ENCODE assay signal across 8 mouse cellular contexts in the genomic region with DNA sequence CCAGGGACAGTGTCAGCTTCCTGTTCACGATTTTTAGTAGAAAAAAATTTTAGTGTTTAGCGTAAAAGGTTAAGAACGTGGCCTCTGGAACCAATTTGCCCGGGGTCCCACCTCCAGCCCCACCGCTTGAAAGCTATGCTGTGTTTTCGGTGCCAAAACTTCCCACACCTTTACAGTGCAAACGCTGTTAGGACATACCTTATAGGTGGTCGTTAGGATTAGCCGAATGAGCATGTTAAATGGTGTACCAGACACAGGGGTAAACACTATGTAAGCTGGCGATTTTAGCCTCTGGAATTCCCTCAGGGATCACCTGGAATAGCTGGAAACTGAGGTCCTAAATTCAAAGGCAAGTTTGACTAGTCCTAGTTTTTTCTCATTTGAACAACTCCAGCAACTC. TPM values are rescaled to one million over a fixed set of nuclear protein-coding genes. Genes with fewer than 3 reads are reported as not detected.
A peak's percentile ranks its signal among the peaks of the same experiment; 100 is the strongest.
DNase-seq lines count a peak whose midpoint lies in the region; ATAC-seq and TF ChIP-seq lines count a peak whose summit lies in the region.

No protein-coding gene starts in this region.

- no peaks in the 10 kb centered on the region for H3K9me3 ChIP-seq in embryonic facial prominence, embryonic 12.5 days
- H3K9me3 ChIP-seq in hindbrain, postnatal 0 days (ENCODE audit: low read length) = no peaks in the 10 kb centered on the region

- no peak for TF ChIP-seq POLR2A in myocyte (IDR thresholded peaks at IDR 0.05; ENCODE audit: insufficient read length, low read depth)

- H3K36me3 ChIP-seq in embryonic facial prominence, embryonic 12.5 days = peaks cover 56% of the 10 kb centered on the region
- peaks cover 32% of the 10 kb centered on the region for H3K36me3 ChIP-seq in hindbrain, postnatal 0 days (ENCODE audit: insufficient read depth, low read length)
- H3K36me3 ChIP-seq in myocyte (ENCODE audit: control insufficient read depth, insufficient read depth) = peaks cover 15% of the 10 kb centered on the region

- peaks cover 40% of the 10 kb centered on the region for H3K4me1 ChIP-seq in embryonic facial prominence, embryonic 12.5 days
- peaks cover 11% of the 10 kb centered on the region for H3K4me1 ChIP-seq in hindbrain, postnatal 0 days (ENCODE audit: insufficient read depth, low read length)

- H3K27ac ChIP-seq in layer of hippocampus, adult 2 months = peak overlapping the region; percentile 98
- H3K27ac ChIP-seq in embryonic facial prominence, embryonic 12.5 days = peak overlapping the region; percentile 73
- H3K27ac ChIP-seq in hindbrain, postnatal 0 days = peak overlapping the region; percentile 86

- H3K4me2 ChIP-seq in embryonic facial prominence, embryonic 12.5 days (replicated peaks) = peak overlapping the region; percentile 95
- H3K4me2 ChIP-seq in hindbrain, postnatal 0 days (ENCODE audit: low read depth, low read length) = peak overlapping the region; percentile 82
- peak overlapping the region; percentile 100 for H3K4me2 ChIP-seq in myocyte (ENCODE audit: low read depth)

- peak overlapping the region; percentile 67 for H3K9ac ChIP-seq in embryonic facial prominence, embryonic 12.5 days
- peak overlapping the region; percentile 76 for H3K9ac ChIP-seq in hindbrain, postnatal 0 days (replicated peaks; ENCODE audit: low read length)

- 7% methylated on average over 10 of the region's 10 CpGs for WGBS in embryonic facial prominence, embryonic 12.5 days
- WGBS in hindbrain, postnatal 0 days = 10% methylated on average over 10 of the region's 10 CpGs

- H3ac ChIP-seq in myocyte (ENCODE audit: control insufficient read depth, insufficient read length) = peak overlapping the region; percentile 71

- TF ChIP-seq CTCF in layer of hippocampus, adult 2 months (conservative IDR thresholded peaks at IDR 0.05) = no peak
- no peak for TF ChIP-seq CTCF in hindbrain, postnatal 0 days (IDR thresholded peaks at IDR 0.05; ENCODE audit: low read depth)

- no peak for ATAC-seq in embryonic facial prominence, embryonic 12.5 days (ENCODE audit: insufficient number of reproducible peaks, insufficient read depth, low FRiP score, low TSS enrichment)
- no peak for ATAC-seq in hindbrain, postnatal 0 days
- no peak for ATAC-seq in activated CD4-positive, CD25-positive, alpha-beta regulatory T cell, adult 4 months

- no peak for DNase-seq in layer of hippocampus, adult 2 months (ENCODE audit: low spot score in 2 of 2)
- DNase-seq in layer of hippocampus, adult 9-10 months (ENCODE audit: low spot score) = no peak
- no peak for DNase-seq in hindbrain, postnatal 0 days (ENCODE audit: low spot score)
- no peak for DNase-seq in urinary bladder, postnatal 10 days (ENCODE audit: low spot score)
- DNase-seq in ovary, postnatal 14 days (ENCODE audit: low spot score) = no peak

- no peaks in the 10 kb centered on the region for H3K27me3 ChIP-seq in embryonic facial prominence, embryonic 12.5 days
- H3K27me3 ChIP-seq in hindbrain, postnatal 0 days (ENCODE audit: insufficient read depth, low read length) = no peaks in the 10 kb centered on the region
- H3K27me3 ChIP-seq in myocyte (ENCODE audit: control insufficient read depth, insufficient read depth, insufficient read length) = no peaks in the 10 kb centered on the region

- H3K79me2 ChIP-seq in myocyte (ENCODE audit: control insufficient read depth, insufficient read depth) = peaks cover 29% of the 10 kb centered on the region

- H3K4me3 ChIP-seq in layer of hippocampus, adult 2 months = peak overlapping the region; percentile 85
- peak overlapping the region; percentile 68 for H3K4me3 ChIP-seq in embryonic facial prominence, embryonic 12.5 days
- peak overlapping the region; percentile 56 for H3K4me3 ChIP-seq in hindbrain, postnatal 0 days (ENCODE audit: low read length)
- peak overlapping the region; percentile 93 for H3K4me3 ChIP-seq in myocyte

TF ChIP-seq in myocyte, 11 proteins besides CTCF, POLR2A, EP300 and RAD21:
- TF ChIP-seq REST (IDR thresholded peaks at IDR 0.05; ENCODE audit: insufficient read depth, insufficient read length) (no peak), E2F4 (IDR thresholded peaks at IDR 0.05; ENCODE audit: insufficient read depth) (no peak), MAX (IDR thresholded peaks at IDR 0.05; ENCODE audit: low read depth) (no peak), TCF3 (IDR thresholded peaks at IDR 0.05; ENCODE audit: insufficient read length, low read depth) (no peak), USF1 (IDR thresholded peaks at IDR 0.05; ENCODE audit: low read depth) (no peak), MYOD1 (IDR thresholded peaks at IDR 0.05; ENCODE audit: control insufficient read depth in 1 of 3, insufficient read length in 2 of 3, low read depth in 2 of 3) (no peak), TCF12 (IDR thresholded peaks at IDR 0.05; ENCODE audit: insufficient read depth, poor library complexity, severe bottlenecking) (no peak), MYOG (IDR thresholded peaks at IDR 0.05; ENCODE audit: control insufficient read depth in 1 of 3, insufficient read depth in 1 of 3, insufficient read length in 2 of 3, low read depth in 2 of 3) (no peak), CEBPB (IDR thresholded peaks at IDR 0.05; ENCODE audit: insufficient read depth, poor library complexity, severe bottlenecking) (no peak), POLR2AphosphoS2 (IDR thresholded peaks at IDR 0.05; ENCODE audit: insufficient read length, low read depth) (no peak), SRF (IDR thresholded peaks at IDR 0.05; ENCODE audit: control insufficient read depth, insufficient read length, low read depth) (no peak)

RNA-seq across cellular contexts. Expression of a gene that starts 0.5 kb away (rescaled TPM):
- total RNA-seq in layer of hippocampus, adult 2 months (2021) = 100 to 1,000 TPM; 310 to 336 TPM
- polyA plus RNA-seq in embryonic facial prominence, embryonic 12.5 days (2016; fragmentation: Nextera tagmentation; extraction: Ambion mirVana) = 1,303 and 1,336 TPM in 2 replicates
- total RNA-seq in hindbrain, postnatal 0 days (2014; rRNA removed) = 1,180 and 1,309 TPM in 2 replicates
- 904 and 918 TPM in 2 replicates for polyA plus RNA-seq in hindbrain, postnatal 0 days (2015; fragmentation: Nextera tagmentation; extraction: Ambion mirVana)
- 287 TPM for polyA plus RNA-seq in myocyte (2012; fragmentation: generic; extraction: Trizol)
- polyA plus RNA-seq in activated CD4-positive, CD25-positive, alpha-beta regulatory T cell, adult 4 months (2017; shearing (Covaris generic)) = 1,000 to 10,000 TPM; 6,680 to 7,218 TPM

RNA-seq across cellular contexts. Expression of a gene that starts 0.7 kb away (rescaled TPM):
- total RNA-seq in layer of hippocampus, adult 2 months (2021) = 10 to 100 TPM; 84.3 to 92.5 TPM
- 55.2 and 55.9 TPM in 2 replicates for polyA plus RNA-seq in embryonic facial prominence, embryonic 12.5 days (2016; fragmentation: Nextera tagmentation; extraction: Ambion mirVana)
- total RNA-seq in hindbrain, postnatal 0 days (2014; rRNA removed) = 55.6 and 57.4 TPM in 2 replicates
- polyA plus RNA-seq in hindbrain, postnatal 0 days (2015; fragmentation: Nextera tagmentation; extraction: Ambion mirVana) = 62.1 and 63.2 TPM in 2 replicates
- 29.9 TPM for polyA plus RNA-seq in myocyte (2012; fragmentation: generic; extraction: Trizol)
- 10 to 100 TPM; 25.1 to 28.2 TPM for polyA plus RNA-seq in activated CD4-positive, CD25-positive, alpha-beta regulatory T cell, adult 4 months (2017; shearing (Covaris generic))

RNA-seq across cellular contexts. Expression of a gene that starts 5.0 kb away (rescaled TPM):
- 1 to 10 TPM; 6.3 TPM for total RNA-seq in layer of hippocampus, adult 2 months (2021)
- polyA plus RNA-seq in embryonic facial prominence, embryonic 12.5 days (2016; fragmentation: Nextera tagmentation; extraction: Ambion mirVana) = 5.5 and 6.3 TPM in 2 replicates
- 8.9 and 12.3 TPM in 2 replicates for total RNA-seq in hindbrain, postnatal 0 days (2014; rRNA removed)
- 10.7 and 11.6 TPM in 2 replicates for polyA plus RNA-seq in hindbrain, postnatal 0 days (2015; fragmentation: Nextera tagmentation; extraction: Ambion mirVana)
- 1.2 TPM for polyA plus RNA-seq in myocyte (2012; fragmentation: generic; extraction: Trizol)
- polyA plus RNA-seq in activated CD4-positive, CD25-positive, alpha-beta regulatory T cell, adult 4 months (2017; shearing (Covaris generic)) = 10 to 100 TPM; 18.7 to 19.0 TPM

RNA-seq across cellular contexts. Expression of a gene that starts 15.9 kb away (rescaled TPM):
- total RNA-seq in layer of hippocampus, adult 2 months (2021) = 10 to 100 TPM; 14.5 to 18.9 TPM
- 44.9 and 49.6 TPM in 2 replicates for polyA plus RNA-seq in embryonic facial prominence, embryonic 12.5 days (2016; fragmentation: Nextera tagmentation; extraction: Ambion mirVana)
- total RNA-seq in hindbrain, postnatal 0 days (2014; rRNA removed) = 16.6 and 16.8 TPM in 2 replicates
- polyA plus RNA-seq in hindbrain, postnatal 0 days (2015; fragmentation: Nextera tagmentation; extraction: Ambion mirVana) = 16.7 and 17.9 TPM in 2 replicates
- polyA plus RNA-seq in myocyte (2012; fragmentation: generic; extraction: Trizol) = 25.9 TPM
- polyA plus RNA-seq in activated CD4-positive, CD25-positive, alpha-beta regulatory T cell, adult 4 months (2017; shearing (Covaris generic)) = 10 to 100 TPM; 11.8 to 16.6 TPM

RNA-seq across cellular contexts. Expression of a gene that starts 16.2 kb away (rescaled TPM):
- 10 to 100 TPM; 86.5 to 97.4 TPM for total RNA-seq in layer of hippocampus, adult 2 months (2021)
- polyA plus RNA-seq in embryonic facial prominence, embryonic 12.5 days (2016; fragmentation: Nextera tagmentation; extraction: Ambion mirVana) = 184 and 192 TPM in 2 replicates
- total RNA-seq in hindbrain, postnatal 0 days (2014; rRNA removed) = 25.2 and 43.1 TPM in 2 replicates
- 168 and 195 TPM in 2 replicates for polyA plus RNA-seq in hindbrain, postnatal 0 days (2015; fragmentation: Nextera tagmentation; extraction: Ambion mirVana)
- polyA plus RNA-seq in myocyte (2012; fragmentation: generic; extraction: Trizol) = 110 TPM
- 100 to 1,000 TPM; 113 to 146 TPM for polyA plus RNA-seq in activated CD4-positive, CD25-positive, alpha-beta regulatory T cell, adult 4 months (2017; shearing (Covaris generic))
